Mouse (Mus musculus) cerebellum, adult (tissue): ENCODE data around the gene Gm20388.

ENCODE experiments used
- ATAC-seq: cut with Nextera tagmentation; 2 replicates; pipeline ENCODE4 v1.9.2; 2017; ENCODE audit warnings: mild to moderate bottlenecking, moderate library complexity, mixed read lengths; ENCODE audit not compliant: insufficient number of reproducible peaks, low FRiP score, low TSS enrichment

The Gm20388 gene

DNA sequence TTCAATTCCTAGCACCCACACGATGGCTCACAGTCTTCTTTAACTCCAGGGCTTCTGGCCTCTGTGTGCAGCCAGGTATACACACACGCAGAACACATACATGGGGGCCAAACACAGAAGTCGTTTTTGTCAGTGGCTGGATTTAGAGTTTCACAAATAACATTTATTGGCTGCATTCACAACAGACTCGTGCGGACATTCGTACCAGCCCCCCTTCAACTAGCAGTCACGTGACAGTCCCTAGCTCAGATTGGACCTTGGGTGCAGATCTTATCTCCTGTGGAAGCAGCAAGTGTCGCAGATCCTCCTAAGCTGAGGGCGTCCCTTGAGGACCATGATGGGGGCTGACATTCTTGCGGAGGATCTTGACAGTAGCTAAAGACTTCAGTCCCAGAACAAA lies 1620.0 kb downstream of the Gm20388 start:
- ATAC-seq: no peak

DNA sequence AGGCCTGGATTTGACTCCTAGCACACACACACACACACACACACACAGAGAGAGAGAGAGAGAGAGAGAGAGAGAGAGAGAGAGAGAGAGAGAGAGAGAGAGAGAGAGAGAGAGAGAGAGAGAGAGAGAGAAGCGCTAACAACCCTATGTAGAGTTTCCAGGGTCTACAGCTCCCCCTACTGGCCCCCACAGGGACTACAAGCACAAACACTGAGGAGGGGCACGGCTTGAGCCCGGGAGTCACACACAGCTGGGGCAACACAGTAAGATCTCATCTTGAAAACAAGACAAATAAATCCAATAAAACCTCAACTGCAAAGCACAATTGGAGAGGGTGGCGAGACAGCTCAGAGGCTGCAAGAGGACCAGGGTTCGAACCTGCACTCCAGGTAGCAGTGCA lies 1621.7 kb downstream of the Gm20388 start:
- ATAC-seq: no peak

GRCm38 (mm10) chr8:121541862-121542261 lies 1631.2 kb downstream of the Gm20388 start:
- no peak for ATAC-seq

DNA sequence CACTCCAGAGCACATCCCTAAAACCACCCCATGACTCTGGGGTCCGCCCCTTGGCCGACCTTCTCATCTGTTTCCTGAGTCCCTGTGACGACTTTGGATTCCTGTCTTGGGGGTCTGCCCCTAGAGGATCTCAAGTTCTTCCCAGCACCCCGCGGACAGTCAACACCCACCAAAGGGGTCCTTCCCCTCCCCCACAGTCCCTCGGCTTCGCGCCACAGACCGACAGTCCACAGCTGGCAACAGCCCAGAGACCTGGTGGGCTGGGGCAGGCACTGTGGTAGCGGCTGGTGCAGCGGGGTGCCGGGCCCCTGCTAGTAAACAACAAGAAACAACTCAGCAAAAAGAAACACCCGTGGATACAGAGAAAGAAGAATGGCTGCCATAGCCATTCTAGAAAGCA lies 1632.3 kb downstream of the Gm20388 start:
- no peak for ATAC-seq

DNA sequence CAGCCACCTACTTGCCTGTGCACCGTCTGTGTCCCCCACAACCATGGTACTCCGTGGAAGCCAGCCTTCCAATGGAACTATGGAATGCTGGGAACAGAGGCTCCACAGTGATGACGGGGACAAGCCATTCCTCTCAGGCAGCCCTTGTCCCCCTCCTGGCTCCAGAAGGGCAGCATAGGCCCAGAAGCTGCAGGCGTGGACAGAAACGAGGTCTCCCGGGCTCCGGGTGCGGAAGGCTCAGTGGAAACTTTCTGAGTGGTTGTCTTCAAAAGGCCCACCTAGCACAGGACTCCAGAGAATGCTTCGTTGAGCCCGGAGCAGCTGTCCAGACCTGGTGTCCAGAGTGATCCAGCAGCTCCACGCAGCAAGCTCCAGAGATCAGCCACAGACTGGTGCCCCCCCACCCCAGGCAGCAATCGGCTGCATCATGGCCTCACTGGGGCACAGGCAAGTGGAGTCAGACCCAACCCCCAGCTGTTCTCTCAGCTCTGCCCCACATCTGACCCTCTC lies 1633.7 kb downstream of the Gm20388 start, which contains the start of gene 1700018B08Rik:
1700018B08Rik (minus strand) TSS at position 45 of the 510 bp plus-strand sequence.
- no peak for ATAC-seq

GRCm38 (mm10) chr8:121544936-121545335 lies 1634.3 kb downstream of the Gm20388 start:
- no peak for ATAC-seq

GRCm38 (mm10) chr8:121547132-121547531 lies 1636.5 kb downstream of the Gm20388 start:
- ATAC-seq: peak; percentile 50; the same call in 1 of the 2 replicates

DNA sequence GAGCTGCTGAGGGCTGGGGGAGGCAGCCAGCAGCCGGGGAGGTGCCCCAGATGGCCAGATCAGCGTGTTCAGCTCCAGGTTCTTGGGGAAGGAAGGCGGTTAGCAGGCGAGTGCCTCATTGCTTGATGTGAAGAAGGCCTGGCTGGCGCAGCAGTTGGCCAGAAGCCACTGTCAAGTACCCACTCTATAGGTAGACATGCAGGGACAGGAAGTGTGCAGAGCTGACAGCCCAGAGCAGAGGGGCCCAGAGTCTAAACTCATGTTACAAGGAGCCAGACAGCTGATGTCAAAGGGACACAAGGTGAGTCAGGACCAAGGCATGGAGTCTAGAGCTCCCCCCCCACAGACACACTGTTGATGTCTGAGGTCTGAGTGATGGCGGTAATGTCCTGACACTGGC lies 1639.4 kb downstream of the Gm20388 start:
- no peak for ATAC-seq

- no peak for ATAC-seq
These were observed 1640.7 kb downstream of the Gm20388 start for GRCm38 (mm10) chr8:121551065-121551985.

GRCm38 (mm10) chr8:121552506-121552905 lies 1641.9 kb downstream of the Gm20388 start:
- ATAC-seq: no peak

DNA sequence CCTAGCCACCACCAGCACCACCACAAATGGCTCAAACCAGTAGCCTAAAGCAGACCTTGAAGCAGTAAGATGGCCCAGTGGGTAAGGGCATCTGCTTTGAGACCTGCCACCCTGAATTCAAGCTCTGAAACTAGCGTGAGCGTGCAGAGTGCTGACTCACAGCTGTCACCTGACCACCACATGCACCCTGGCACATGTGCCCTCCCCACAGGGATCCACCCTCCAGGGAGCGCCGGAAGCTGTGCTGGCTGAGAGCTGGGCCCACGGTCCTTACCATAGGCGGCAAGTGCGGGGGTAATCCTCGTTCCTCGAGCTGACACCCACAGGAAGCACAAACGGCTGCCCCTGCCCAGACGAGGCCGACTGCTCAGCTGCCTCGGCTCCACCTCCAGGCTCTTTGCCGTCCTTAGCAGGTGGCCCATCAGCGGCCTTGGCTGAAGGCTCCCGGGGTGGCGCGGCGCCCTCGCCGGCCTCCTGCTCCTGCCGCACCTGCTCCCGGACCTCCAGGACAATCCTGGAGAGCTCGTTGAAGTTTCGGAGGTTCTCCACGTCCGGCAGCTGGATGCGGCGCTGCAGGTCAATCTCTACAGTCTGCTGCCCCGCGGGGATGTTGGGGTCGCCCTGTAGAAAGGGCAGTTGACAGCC lies 1643.3 kb downstream of the Gm20388 start:
- ATAC-seq: no peak

- ATAC-seq: no peak
These were observed 1647.1 kb downstream of the Gm20388 start for GRCm38 (mm10) chr8:121557746-121558145.

- no peak for ATAC-seq
These were observed 1647.9 kb downstream of the Gm20388 start for GRCm38 (mm10) chr8:121558538-121558937.

- no peak for ATAC-seq
These were observed 1649.2 kb downstream of the Gm20388 start for GRCm38 (mm10) chr8:121559801-121560200.

GRCm38 (mm10) chr8:121560432-121561100 lies 1649.9 kb downstream of the Gm20388 start:
- ATAC-seq: no peak

GRCm38 (mm10) chr8:121561636-121562345 lies 1651.2 kb downstream of the Gm20388 start:
- ATAC-seq: no peak

GRCm38 (mm10) chr8:121562941-121563351 lies 1652.3 kb downstream of the Gm20388 start:
- ATAC-seq: peak; percentile 60; the same call in 1 of the 2 replicates

DNA sequence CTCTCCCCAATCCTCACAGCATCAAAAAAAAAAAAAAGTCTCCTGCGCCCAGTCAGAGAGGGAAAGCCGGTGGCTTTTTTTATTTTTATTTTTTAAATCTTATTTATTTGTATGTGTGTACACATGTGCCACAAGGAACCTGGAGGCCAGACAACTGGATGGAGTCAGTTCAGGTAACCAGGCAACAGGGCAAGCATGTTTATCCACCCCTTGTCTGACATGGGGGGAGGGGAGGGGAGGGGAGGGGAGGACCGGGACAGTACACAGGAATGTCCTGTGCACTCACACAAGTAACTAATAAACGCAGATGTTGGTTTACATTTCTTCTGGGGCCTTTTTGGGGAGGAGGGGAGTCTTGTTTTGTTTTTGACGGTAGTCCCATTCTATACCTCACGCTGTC lies 1653.1 kb downstream of the Gm20388 start:
- ATAC-seq: no peak

DNA sequence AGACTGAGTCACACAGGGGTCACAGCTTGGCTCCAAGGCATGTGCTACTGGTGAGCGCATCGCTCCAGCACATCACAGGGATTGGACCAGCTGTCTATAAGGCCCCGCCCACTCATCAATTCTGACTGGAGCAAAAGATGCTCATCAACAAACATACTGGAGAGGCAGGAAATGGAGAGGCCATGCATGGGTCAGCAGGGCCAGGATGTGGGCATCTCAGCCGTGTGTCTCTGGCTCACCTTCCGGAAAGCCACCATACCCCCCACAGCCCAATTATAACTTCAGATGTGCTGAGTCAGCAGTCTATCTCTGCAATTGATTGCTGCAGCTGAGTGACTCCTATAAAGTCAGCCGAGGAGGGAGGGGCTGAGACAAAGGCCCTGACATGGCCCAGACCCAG lies 1657.7 kb downstream of the Gm20388 start:
- ATAC-seq: no peak

- no peak for ATAC-seq
These were observed 1659.7 kb downstream of the Gm20388 start for GRCm38 (mm10) chr8:121570335-121570734.
